Mouse (Mus musculus): ENCODE measurements around the gene Lpcat3. TPM values are rescaled to one million over a fixed set of nuclear protein-coding genes. Genes with fewer than 3 reads are reported as not detected.

Lpcat3 gene
- polyA plus RNA-seq, 1 experiment from 2014 or later, result 47.2 TPM

- H3K27me3 ChIP-seq (replicated peaks), result no peaks in the 10 kb centered on the region
- peak within 1 kb of the TSS; percentile 97 for H3K4me2 ChIP-seq
- no peaks in the 10 kb centered on the region for H3K9me3 ChIP-seq (replicated peaks)
- WGBS, result under 1% methylated on average over 73 of the region's 76 CpGs
- ATAC-seq (ENCODE audit: low FRiP score), result peak; percentile 97
- H3K36me3 ChIP-seq, result peaks cover 40% of the 10 kb centered on the region
- peak within 1 kb of the TSS; percentile 87 for H3K9ac ChIP-seq (replicated peaks)
- peak within 1 kb of the TSS; percentile 86 for H3K27ac ChIP-seq (replicated peaks)
- H3K4me3 ChIP-seq (replicated peaks), result peak within 1 kb of the TSS; percentile 97
- H3K4me1 ChIP-seq, result peaks cover 48% of the 10 kb centered on the region
These were observed 49.3 kb downstream of the Lpcat3 start, which contains the start of the genes Emg1 and Phb2 for GRCm38 (mm10) chr6:124711824-124712782. TSS of gene Emg1 (minus strand) at chr6:124712178. TSS of gene Phb2 (plus strand) at chr6:124712336.

DNA sequence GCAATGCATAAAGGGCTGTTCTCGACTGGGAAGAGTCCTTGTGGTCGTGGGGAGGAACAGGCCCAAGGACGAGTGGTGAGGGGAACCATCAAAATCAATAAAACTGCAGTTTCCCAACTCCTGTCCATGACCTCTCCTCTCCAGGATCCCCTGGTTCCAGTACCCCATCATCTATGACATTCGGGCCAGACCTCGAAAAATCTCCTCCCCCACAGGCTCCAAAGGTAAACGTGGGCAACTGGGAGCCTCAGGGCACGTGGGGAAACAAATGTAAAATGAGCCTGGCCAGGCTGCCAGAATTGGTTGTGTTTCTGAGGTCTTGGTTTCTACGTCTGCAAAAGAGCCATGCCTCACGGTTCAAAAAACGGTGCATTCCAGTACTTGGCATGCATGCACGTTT, 50.1 kb downstream of the Lpcat3 start:
- H3K4me3 ChIP-seq (replicated peaks), result peak overlapping the region; percentile 97
- peak overlapping the region; percentile 87 for H3K9ac ChIP-seq (replicated peaks)
- H3K9me3 ChIP-seq (replicated peaks), result no peaks in the 10 kb centered on the region
- H3K36me3 ChIP-seq, result peaks cover 38% of the 10 kb centered on the region
- 24% methylated on average over 11 of the region's 11 CpGs for WGBS
- H3K27ac ChIP-seq (replicated peaks), result no peak overlapping the region
- peaks cover 48% of the 10 kb centered on the region for H3K4me1 ChIP-seq
- H3K27me3 ChIP-seq (replicated peaks), result no peaks in the 10 kb centered on the region
- no peak for ATAC-seq (ENCODE audit: low FRiP score)
- peak overlapping the region; percentile 97 for H3K4me2 ChIP-seq

GRCm38 (mm10) chr6:124716864-124717490, 54.1 kb downstream of the Lpcat3 start:
- Histone ChIP-seq H3K9me3 (replicated peaks) (no peaks in the 10 kb centered on the region), H3K27ac (replicated peaks) (no peak overlapping the region), H3K4me3 (replicated peaks) (no peak overlapping the region), H3K36me3 (peaks cover 35% of the 10 kb centered on the region), H3K4me2 (no peak overlapping the region), H3K4me1 (peaks cover 24% of the 10 kb centered on the region), H3K9ac (replicated peaks) (no peak overlapping the region), H3K27me3 (replicated peaks) (no peaks in the 10 kb centered on the region)
- WGBS, result 69% methylated on average over 20 of the region's 20 CpGs
- no peak for ATAC-seq (ENCODE audit: low FRiP score)

DNA sequence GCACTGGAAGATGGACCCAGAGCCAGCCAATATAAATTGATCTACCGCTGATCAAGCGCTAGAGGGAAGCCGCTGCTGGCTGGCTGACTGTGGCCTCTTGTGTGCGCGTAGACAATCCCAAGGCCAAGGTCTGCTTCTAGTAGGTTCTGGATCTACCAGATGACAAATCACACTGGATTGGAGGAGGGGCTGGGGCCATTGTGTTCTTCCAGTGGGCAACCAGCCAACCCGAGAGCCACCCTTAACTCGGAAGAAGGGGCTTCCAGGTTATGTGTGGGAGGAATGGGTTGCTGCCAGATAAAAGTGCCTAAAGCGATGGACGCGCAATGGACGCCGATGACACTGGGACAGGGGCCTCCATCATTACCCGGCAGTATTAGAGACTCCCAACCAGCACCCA, 55.1 kb downstream of the Lpcat3 start:
- H3K9me3 ChIP-seq (replicated peaks), result no peaks in the 10 kb centered on the region
- H3K36me3 ChIP-seq, result peaks cover 35% of the 10 kb centered on the region
- H3K9ac ChIP-seq (replicated peaks), result no peak overlapping the region
- no peak overlapping the region for H3K4me3 ChIP-seq (replicated peaks)
- H3K27me3 ChIP-seq (replicated peaks), result no peaks in the 10 kb centered on the region
- no peak for ATAC-seq (ENCODE audit: low FRiP score)
- H3K4me2 ChIP-seq, result no peak overlapping the region
- WGBS, result 83% methylated on average over 13 of the region's 13 CpGs
- H3K4me1 ChIP-seq, result peaks cover 20% of the 10 kb centered on the region
- H3K27ac ChIP-seq (replicated peaks), result no peak overlapping the region

GRCm38 (mm10) chr6:124718703-124719102, 55.9 kb downstream of the Lpcat3 start:
- WGBS, result 67% methylated on average over 16 of the region's 16 CpGs
- H3K9me3 ChIP-seq (replicated peaks), result no peaks in the 10 kb centered on the region
- no peak overlapping the region for H3K4me3 ChIP-seq (replicated peaks)
- peaks cover 12% of the 10 kb centered on the region for H3K4me1 ChIP-seq
- H3K27me3 ChIP-seq (replicated peaks), result no peaks in the 10 kb centered on the region
- H3K4me2 ChIP-seq, result no peak overlapping the region
- no peak overlapping the region for H3K9ac ChIP-seq (replicated peaks)
- no peak overlapping the region for H3K27ac ChIP-seq (replicated peaks)
- no peak for ATAC-seq (ENCODE audit: low FRiP score)
- H3K36me3 ChIP-seq, result peaks cover 35% of the 10 kb centered on the region

DNA sequence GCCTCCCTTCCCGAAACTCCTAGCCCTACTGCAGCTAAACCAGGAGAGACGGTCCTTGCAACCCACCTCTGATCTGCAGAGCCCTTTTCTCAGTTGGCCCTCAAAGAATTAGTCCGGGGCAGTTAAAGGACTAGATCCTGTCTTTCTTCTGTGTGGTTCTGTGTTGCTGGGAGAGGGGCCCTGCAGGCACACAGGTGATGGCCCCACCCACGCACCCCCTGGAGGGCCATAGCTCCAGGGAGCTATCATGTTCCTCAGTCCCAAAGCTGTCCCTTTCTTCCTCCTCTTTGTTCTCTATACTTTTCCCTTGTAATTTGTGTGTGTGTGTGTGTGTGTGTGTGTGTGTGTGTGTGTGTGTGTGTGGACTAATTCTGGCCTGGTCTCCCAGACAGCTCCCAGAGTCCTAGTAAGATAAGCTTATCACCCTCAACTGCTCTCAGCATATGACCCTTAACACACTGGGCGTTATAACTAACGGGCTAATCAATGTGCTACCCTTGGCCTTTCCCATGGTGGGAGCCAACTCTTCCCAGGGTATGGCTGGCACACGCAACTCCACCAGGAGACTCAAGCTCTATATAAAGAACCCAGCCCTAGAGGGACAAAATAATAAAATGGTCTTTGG, 56.6 kb downstream of the Lpcat3 start:
- Histone ChIP-seq H3K4me2 (no peak overlapping the region), H3K36me3 (peaks cover 29% of the 10 kb centered on the region), H3K9ac (replicated peaks) (no peak overlapping the region), H3K27me3 (replicated peaks) (no peaks in the 10 kb centered on the region), H3K27ac (replicated peaks) (no peak overlapping the region), H3K9me3 (replicated peaks) (no peaks in the 10 kb centered on the region), H3K4me1 (peaks cover 5% of the 10 kb centered on the region), H3K4me3 (replicated peaks) (no peak overlapping the region)
- WGBS, result 82% methylated on average over 7 of the region's 7 CpGs
- no peak for ATAC-seq (ENCODE audit: low FRiP score)

DNA sequence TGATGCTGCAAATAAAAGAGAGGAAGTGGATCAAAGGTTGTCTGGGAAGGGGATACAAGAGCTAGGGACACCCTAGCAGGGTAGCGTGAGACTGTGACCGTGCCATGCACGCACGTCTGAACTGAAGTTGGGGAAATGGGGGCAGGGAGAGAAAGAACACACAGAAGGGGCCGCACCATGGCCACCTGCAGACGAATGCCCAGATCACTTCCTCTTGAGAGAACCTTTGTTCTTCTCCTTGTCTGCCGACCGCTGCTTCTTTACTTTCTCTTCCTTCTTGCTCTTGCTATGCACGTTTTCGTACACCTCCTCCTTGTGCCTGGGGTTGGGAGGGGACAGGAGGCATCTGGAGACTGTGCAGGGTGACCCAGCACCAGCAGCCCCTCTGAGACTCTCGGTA, 58.1 kb downstream of the Lpcat3 start:
- Histone ChIP-seq H3K36me3 (peaks cover 15% of the 10 kb centered on the region), H3K4me1 (no peaks in the 10 kb centered on the region), H3K27me3 (replicated peaks) (no peaks in the 10 kb centered on the region), H3K9me3 (replicated peaks) (no peaks in the 10 kb centered on the region), H3K4me2 (no peak overlapping the region), H3K9ac (replicated peaks) (no peak overlapping the region), H3K27ac (replicated peaks) (no peak overlapping the region), H3K4me3 (replicated peaks) (no peak overlapping the region)
- 70% methylated on average over 11 of the region's 11 CpGs for WGBS
- no peak for ATAC-seq (ENCODE audit: low FRiP score)

GRCm38 (mm10) chr6:124722876-124723473, 60.1 kb downstream of the Lpcat3 start:
- ATAC-seq (ENCODE audit: low FRiP score), result no peak
- H3K4me1 ChIP-seq, result no peaks in the 10 kb centered on the region
- H3K9ac ChIP-seq (replicated peaks), result no peak overlapping the region
- H3K9me3 ChIP-seq (replicated peaks), result no peaks in the 10 kb centered on the region
- no peak overlapping the region for H3K4me3 ChIP-seq (replicated peaks)
- H3K4me2 ChIP-seq, result no peak overlapping the region
- H3K27me3 ChIP-seq (replicated peaks), result no peaks in the 10 kb centered on the region
- WGBS, result 86% methylated on average over 6 of the region's 6 CpGs
- no peak overlapping the region for H3K27ac ChIP-seq (replicated peaks)
- no peaks in the 10 kb centered on the region for H3K36me3 ChIP-seq

DNA sequence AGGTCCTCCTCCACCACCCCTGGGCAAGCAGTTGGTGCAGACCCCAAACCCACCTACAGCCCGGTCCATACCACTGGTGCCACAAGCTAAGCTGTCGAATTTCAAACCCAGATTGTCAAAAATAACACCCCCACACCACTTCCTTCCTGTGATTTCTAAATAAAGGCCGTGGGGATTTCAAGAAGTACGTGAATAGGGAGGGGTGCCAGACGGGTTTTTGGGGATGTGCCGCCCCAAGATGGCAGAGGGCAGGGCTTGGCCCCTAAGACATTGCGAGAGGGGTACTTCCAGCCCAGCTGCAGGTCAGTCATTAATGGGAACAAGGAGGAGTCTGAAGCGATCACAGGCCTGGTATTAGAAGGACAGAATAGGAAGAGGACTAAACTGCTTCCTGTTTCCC, 60.7 kb downstream of the Lpcat3 start:
- no peak for ATAC-seq (ENCODE audit: low FRiP score)
- no peak overlapping the region for H3K27ac ChIP-seq (replicated peaks)

DNA sequence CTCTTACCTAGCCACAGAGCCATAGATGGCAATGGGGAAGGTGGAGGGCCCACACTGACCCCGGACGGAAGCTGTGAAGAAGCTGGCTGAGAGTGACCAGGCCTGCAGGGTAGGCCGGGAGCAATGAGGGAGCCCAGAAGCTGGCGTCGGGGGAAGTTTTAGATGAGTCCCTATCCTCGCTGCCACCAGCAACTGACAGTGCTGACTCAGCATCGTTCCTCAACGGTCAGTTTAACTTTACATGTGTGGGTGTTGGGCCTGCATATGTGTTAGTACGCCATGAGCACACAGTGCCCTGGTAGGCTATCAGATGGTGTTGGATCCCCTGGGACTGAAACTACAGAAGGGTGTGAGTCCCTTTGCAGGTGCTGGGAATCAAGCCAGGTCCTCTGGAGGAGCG, 61.6 kb downstream of the Lpcat3 start:
- Histone ChIP-seq H3K4me3 (replicated peaks) (no peak overlapping the region), H3K27me3 (replicated peaks) (no peaks in the 10 kb centered on the region), H3K9me3 (replicated peaks) (no peaks in the 10 kb centered on the region), H3K27ac (replicated peaks) (no peak overlapping the region), H3K36me3 (no peaks in the 10 kb centered on the region), H3K9ac (replicated peaks) (no peak overlapping the region), H3K4me2 (no peak overlapping the region), H3K4me1 (no peaks in the 10 kb centered on the region)
- WGBS, result 89% methylated on average over 10 of the region's 10 CpGs
- ATAC-seq (ENCODE audit: low FRiP score), result no peak

More for the DNA sequence above, 60.7 kb downstream of the Lpcat3 start:
- no peak overlapping the region for H3K4me3 ChIP-seq (replicated peaks)
- no peaks in the 10 kb centered on the region for H3K9me3 ChIP-seq (replicated peaks)
- no peaks in the 10 kb centered on the region for H3K36me3 ChIP-seq
- no peaks in the 10 kb centered on the region for H3K4me1 ChIP-seq
- H3K9ac ChIP-seq (replicated peaks), result no peak overlapping the region
- no peaks in the 10 kb centered on the region for H3K27me3 ChIP-seq (replicated peaks)
- 81% methylated on average over 8 of the region's 8 CpGs for WGBS
- H3K4me2 ChIP-seq, result no peak overlapping the region

DNA sequence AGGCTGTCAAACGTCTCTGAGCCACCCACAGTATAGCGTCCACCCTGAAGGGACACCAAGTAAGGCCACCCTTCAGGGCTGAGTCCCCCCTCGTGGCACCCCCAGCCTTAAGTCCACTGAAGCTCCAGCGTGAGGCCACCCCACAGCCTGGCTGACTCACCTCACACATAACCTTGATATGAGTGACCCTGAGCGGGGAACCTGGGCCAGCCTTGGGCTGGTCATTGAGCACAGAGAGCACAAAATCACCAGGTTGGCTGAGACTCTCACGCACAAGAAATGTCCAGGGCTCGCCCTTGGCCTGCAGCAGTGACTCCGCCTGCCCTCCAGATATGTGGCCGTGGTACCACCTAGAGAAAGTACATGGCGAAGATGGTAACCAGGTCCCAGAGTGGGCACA, 65.8 kb downstream of the Lpcat3 start:
- 89% methylated on average over 10 of the region's 10 CpGs for WGBS
- H3K27ac ChIP-seq (replicated peaks), result no peak overlapping the region
- no peak for ATAC-seq (ENCODE audit: low FRiP score)
- H3K36me3 ChIP-seq, result no peaks in the 10 kb centered on the region
- H3K4me1 ChIP-seq, result no peaks in the 10 kb centered on the region
- H3K4me2 ChIP-seq, result no peak overlapping the region
- no peak overlapping the region for H3K9ac ChIP-seq (replicated peaks)
- H3K27me3 ChIP-seq (replicated peaks), result no peaks in the 10 kb centered on the region
- H3K9me3 ChIP-seq (replicated peaks), result no peaks in the 10 kb centered on the region
- no peak overlapping the region for H3K4me3 ChIP-seq (replicated peaks)

All from neural tube, embryonic 15.5 days (tissue).